Mouse (Mus musculus): ENCODE measurements around the gene Cpsf4l.

Cpsf4l gene

GRCm38 (mm10) chr11:113735151-113735550 lies 25.3 kb upstream of the Cpsf4l start:
- WGBS, result 79% methylated on average over 6 of the region's 6 CpGs

- 71% methylated on average over 6 of the region's 6 CpGs for WGBS
Measured at GRCm38 (mm10) chr11:113733631-113734364, 24.0 kb upstream of the Cpsf4l start.

- 91% methylated on average over 10 of the region's 10 CpGs for WGBS
Measured at GRCm38 (mm10) chr11:113731945-113732612, 22.3 kb upstream of the Cpsf4l start.

GRCm38 (mm10) chr11:113730879-113731278 lies 21.1 kb upstream of the Cpsf4l start:
- WGBS, result 80% methylated on average over 3 of the region's 3 CpGs

GRCm38 (mm10) chr11:113729917-113730316 lies 20.1 kb upstream of the Cpsf4l start:
- 64% methylated on average over 8 of the region's 8 CpGs for WGBS

- 81% methylated on average over 21 of the region's 21 CpGs for WGBS
Measured at GRCm38 (mm10) chr11:113729239-113729638, 19.4 kb upstream of the Cpsf4l start.

GRCm38 (mm10) chr11:113727992-113728391 lies 18.2 kb upstream of the Cpsf4l start:
- WGBS, result 74% methylated on average over 6 of the region's 6 CpGs

- WGBS, result 68% methylated on average over 14 of the region's 14 CpGs
Measured at GRCm38 (mm10) chr11:113726994-113727888, 17.4 kb upstream of the Cpsf4l start.

- WGBS, result 50% methylated on average over 4 of the region's 4 CpGs
Measured at GRCm38 (mm10) chr11:113725235-113726048, 15.6 kb upstream of the Cpsf4l start.

GRCm38 (mm10) chr11:113722405-113723090 lies 12.7 kb upstream of the Cpsf4l start:
- 38% methylated on average over 14 of the region's 14 CpGs for WGBS

- 88% methylated on average over 16 of the region's 16 CpGs for WGBS
Measured at GRCm38 (mm10) chr11:113717767-113718424, 8.1 kb upstream of the Cpsf4l start.

- 99% methylated on average over 2 of the region's 2 CpGs for WGBS
Measured at GRCm38 (mm10) chr11:113716132-113716531, 6.3 kb upstream of the Cpsf4l start.

GRCm38 (mm10) chr11:113715078-113715674 lies 5.4 kb upstream of the Cpsf4l start:
- 82% methylated on average over 7 of the region's 7 CpGs for WGBS

GRCm38 (mm10) chr11:113711061-113711460 lies 1.2 kb upstream of the Cpsf4l start:
- 74% methylated on average over 1 of the region's 1 CpGs for WGBS

- WGBS, result 41% methylated on average over 10 of the region's 10 CpGs
Measured at GRCm38 (mm10) chr11:113710257-113710777, 500 bp upstream of the Cpsf4l start.

GRCm38 (mm10) chr11:113709272-113709671 lies 545 bp downstream of the Cpsf4l start:
- 76% methylated on average over 15 of the region's 15 CpGs for WGBS

- WGBS, result 88% methylated on average over 19 of the region's 19 CpGs
Measured at GRCm38 (mm10) chr11:113708629-113709213, 1.1 kb downstream of the Cpsf4l start.

- 91% methylated on average over 15 of the region's 15 CpGs for WGBS
Measured at GRCm38 (mm10) chr11:113705966-113706652, 3.7 kb downstream of the Cpsf4l start.

GRCm38 (mm10) chr11:113703758-113704157 lies 6.1 kb downstream of the Cpsf4l start:
- WGBS, result 18% methylated on average over 5 of the region's 5 CpGs
